Mouse (Mus musculus): ENCODE results near the gene Slc25a48.

DNA sequence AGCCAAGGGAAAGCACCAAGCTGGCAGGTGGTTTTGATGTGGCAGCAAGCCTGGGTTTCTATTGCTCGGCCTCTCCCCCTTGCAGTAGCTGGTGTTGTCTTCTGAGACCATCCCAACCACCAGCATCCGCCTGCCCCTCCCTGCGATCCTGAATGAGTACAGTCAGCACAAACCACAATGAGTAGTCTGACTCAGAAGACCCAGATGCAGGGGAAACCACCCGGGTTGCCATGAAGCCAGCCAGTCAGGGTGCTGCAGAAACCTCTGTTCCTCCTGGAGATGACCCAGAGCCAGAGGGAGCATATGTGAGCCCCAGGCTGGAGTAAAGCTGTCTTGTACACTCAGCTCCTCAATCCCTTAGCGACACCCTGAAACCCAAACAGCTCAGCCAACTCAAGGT is 38.6 kb downstream of the Slc25a48 start:
- TF ChIP-seq CTCF (conservative IDR thresholded peaks at IDR 0.05; ENCODE audit: low read length) (no peak), POU5F1 (IDR thresholded peaks at IDR 0.05; ENCODE audit: borderline replicate concordance, low read length) (no peak), NANOG (IDR thresholded peaks at IDR 0.05; ENCODE audit: borderline replicate concordance, low read length) (no peak)

Data from E14TG2a.4 (cell line).